Comparison of ENCODE assay signal across 23 mouse cellular contexts in genomic region chr12:98683171-98683570, GRCm38 (mm10). TPM values are rescaled to one million over a fixed set of nuclear protein-coding genes. Genes with fewer than 3 reads are reported as not detected.
A peak's percentile ranks its signal among the peaks of the same experiment; 100 is the strongest.
DNase-seq lines count a peak whose midpoint lies in the region; ATAC-seq and TF ChIP-seq lines count a peak whose summit lies in the region.
"Had no signal": no experiment of that assay in that cellular context is flagged by ENCODE, and none has a peak within 500 bp of the region (broad histone marks: within the 10 kb centered on the region; RNA-seq: fewer than 3 reads in every experiment).

No protein-coding gene starts in this region.

- no peak for ATAC-seq in heart, embryonic 16.5 days (replicated peaks; ENCODE audit: extremely low read depth, insufficient read depth, low FRiP score)
- ATAC-seq in lung, embryonic 14.5 days (ENCODE audit: insufficient read depth) = no peak
- ATAC-seq: forebrain, postnatal 0 days; inflammation-experienced regulatory T-cells, adult 6 months; midbrain, embryonic 13.5 days had no signal

- peak overlapping the region; percentile 9; the same call in 1 of the 2 replicates for H3K4me2 ChIP-seq in heart, embryonic 16.5 days (ENCODE audit: low read depth, low read length)
- H3K4me2 ChIP-seq in lung, embryonic 14.5 days = no peak overlapping the region
- H3K4me2 ChIP-seq: embryonic facial prominence, embryonic 12.5 days; hindbrain, embryonic 14.5 days; liver, embryonic 13.5 days; lung, embryonic 15.5 days; midbrain, embryonic 13.5 days had no signal

- intact Hi-C loops in heart, postnatal 25 days (cut with DNase I) = no loop called here

- H3K36me3 ChIP-seq in heart, embryonic 10.5 days = peaks cover 68% of the 10 kb centered on the region
- H3K36me3 ChIP-seq in heart, embryonic 16.5 days (ENCODE audit: control insufficient read depth, insufficient read depth) = peaks cover 30% of the 10 kb centered on the region
- H3K36me3 ChIP-seq in lung, embryonic 14.5 days (ENCODE audit: insufficient read depth) = peaks cover 58% of the 10 kb centered on the region

- H3K4me1 ChIP-seq in heart, embryonic 10.5 days = peaks cover 8% of the 10 kb centered on the region; the same call in 1 of the 2 replicates
- H3K4me1 ChIP-seq in heart, embryonic 16.5 days (ENCODE audit: control insufficient read depth, insufficient read depth, low read length) = peaks cover 7% of the 10 kb centered on the region
- H3K4me1 ChIP-seq in lung, embryonic 14.5 days (ENCODE audit: insufficient read depth) = no peaks in the 10 kb centered on the region
- H3K4me1 ChIP-seq: embryonic facial prominence, embryonic 12.5 days; midbrain, embryonic 13.5 days had no signal

- 50% methylated on average over 11 of the region's 11 CpGs for WGBS in heart, embryonic 10.5 days
- WGBS in heart, embryonic 16.5 days = 42% methylated on average over 11 of the region's 11 CpGs
- 48% methylated on average over 11 of the region's 11 CpGs for whole genome bisulfite sequencing in lung, embryonic 14.5 days

- H3K4me3 ChIP-seq in heart, embryonic 10.5 days = peak overlapping the region; percentile 36
- no peak overlapping the region for H3K4me3 ChIP-seq in heart, embryonic 16.5 days (ENCODE audit: low read length)
- no peak overlapping the region for H3K4me3 ChIP-seq in lung, embryonic 14.5 days (ENCODE audit: low read depth, low read length)
- H3K4me3 ChIP-seq: embryonic facial prominence, embryonic 12.5 days; left cerebral cortex, adult 2 months; liver, embryonic 13.5 days; lung, embryonic 15.5 days; megakaryocyte, embryonic 14.5 days; midbrain, embryonic 13.5 days had no signal

- TF ChIP-seq CTCF in lung, embryonic 14.5 days (IDR thresholded peaks at IDR 0.05; ENCODE audit: low read depth) = no peak

- H3K9me3 ChIP-seq in heart, embryonic 10.5 days = no peaks in the 10 kb centered on the region
- no peaks in the 10 kb centered on the region for H3K9me3 ChIP-seq in heart, embryonic 16.5 days (replicated peaks; ENCODE audit: control insufficient read depth, low read length)
- H3K9me3 ChIP-seq in lung, embryonic 14.5 days (ENCODE audit: low read depth, low read length) = no peaks in the 10 kb centered on the region
- H3K9me3 ChIP-seq: embryonic facial prominence, embryonic 12.5 days; liver, embryonic 13.5 days; lung, embryonic 15.5 days; megakaryocyte, embryonic 14.5 days; midbrain, embryonic 13.5 days had no signal

- DNase-seq in heart, embryonic 10.5 days (ENCODE audit: low spot score) = no peak
- no peak for DNase-seq in heart, adult 18-20 months
- DNase-seq in heart, postnatal 25 days (ENCODE audit: low spot score) = no peak
- no peak for DNase-seq in lung, embryonic 14.5 days
- no peak for DNase-seq in lung, postnatal 10 days
- peak; percentile 36 for DNase-seq in thymus, postnatal 4 days
- DNase-seq in thymus, postnatal 14 days = no peak
- DNase-seq: adrenal gland, postnatal 10 days; cerebellum, adult 2 months; cerebellum, postnatal 25 days; forebrain, postnatal 0 days; gastrocnemius, postnatal 14 days; kidney, adult 18-20 months; liver, embryonic 13.5 days; right cerebral cortex, postnatal 14 days had no signal

- no peak overlapping the region for H3K9ac ChIP-seq in heart, embryonic 16.5 days (ENCODE audit: low read length)
- H3K9ac ChIP-seq in lung, embryonic 14.5 days = no peak overlapping the region
- H3K9ac ChIP-seq: embryonic facial prominence, embryonic 12.5 days; forebrain, postnatal 0 days; hindbrain, embryonic 14.5 days; liver, embryonic 13.5 days; lung, embryonic 15.5 days; midbrain, embryonic 13.5 days had no signal

- H3K27ac ChIP-seq in heart, embryonic 10.5 days = no peak overlapping the region; the same call in 1 of the 2 replicates
- H3K27ac ChIP-seq in heart, embryonic 16.5 days (ENCODE audit: low read length) = 0 out of 2 replicates have a peak overlapping the region, but pooled peaks have one; percentile 14
- H3K27ac ChIP-seq in lung, embryonic 14.5 days (ENCODE audit: low read depth) = 0 out of 2 replicates have a peak overlapping the region, but pooled peaks have one; percentile 4
- H3K27ac ChIP-seq: embryonic facial prominence, embryonic 12.5 days; hindbrain, embryonic 14.5 days; left cerebral cortex, adult 2 months; liver, embryonic 13.5 days; lung, embryonic 15.5 days; midbrain, embryonic 13.5 days had no signal

- no peaks in the 10 kb centered on the region for H3K27me3 ChIP-seq in heart, embryonic 10.5 days (ENCODE audit: insufficient read depth, poor library complexity, severe bottlenecking)
- no peaks in the 10 kb centered on the region for H3K27me3 ChIP-seq in heart, embryonic 16.5 days (ENCODE audit: control insufficient read depth, insufficient read depth, low read length)
- no peaks in the 10 kb centered on the region for H3K27me3 ChIP-seq in lung, embryonic 14.5 days (ENCODE audit: insufficient read depth, low read length)
- H3K27me3 ChIP-seq: embryonic facial prominence, embryonic 12.5 days; liver, embryonic 13.5 days; lung, embryonic 15.5 days; megakaryocyte, embryonic 14.5 days; midbrain, embryonic 13.5 days had no signal

RNA-seq across cellular contexts. Expression of gene Ptpn21, which starts 54.0 kb away (rescaled TPM):
- polyA plus RNA-seq in heart, embryonic 10.5 days (2016; fragmentation: Nextera tagmentation; extraction: Ambion mirVana) = 9.0 and 9.3 TPM in 2 replicates
- total RNA-seq in heart, adult 18-20 months (2021) = 10 to 100 TPM; 25.6 to 30.3 TPM
- polyA plus RNA-seq in heart, embryonic 16.5 days (2015; fragmentation: Nextera tagmentation; extraction: Ambion mirVana) = 8.6 and 10.5 TPM in 2 replicates
- total RNA-seq in heart, postnatal 25 days (2021) = 10 to 100 TPM; 29.6 to 31.6 TPM
- polyA plus RNA-seq in lung, embryonic 14.5 days (2014; fragmentation: Nextera tagmentation; extraction: Ambion mirVana) = 13.4 and 14.5 TPM in 2 replicates

RNA-seq across cellular contexts. Expression of gene Spata7, which starts 55.2 kb away (rescaled TPM):
- polyA plus RNA-seq in heart, embryonic 10.5 days (2016; fragmentation: Nextera tagmentation; extraction: Ambion mirVana) = 12.2 and 14.2 TPM in 2 replicates
- total RNA-seq in heart, adult 18-20 months (2021) = 1 to 10 TPM; 4.4 to 5.8 TPM
- polyA plus RNA-seq in heart, embryonic 16.5 days (2015; fragmentation: Nextera tagmentation; extraction: Ambion mirVana) = 10.7 and 12.2 TPM in 2 replicates
- total RNA-seq in heart, postnatal 25 days (2021) = 1 to 10 TPM; 5.3 to 6.9 TPM
- polyA plus RNA-seq in lung, embryonic 14.5 days (2014; fragmentation: Nextera tagmentation; extraction: Ambion mirVana) = 16.7 and 18.5 TPM in 2 replicates
